Mouse (Mus musculus) adrenal gland, postnatal 14 days (tissue): ENCODE measurements around the gene Kctd5. TPM values are rescaled to one million over a fixed set of nuclear protein-coding genes. Genes with fewer than 3 reads are reported as not detected.
A peak's percentile ranks its signal among the peaks of the same experiment; 100 is the strongest.

Source experiments
- DNase-seq: peaks from one replicate; pipeline ENCODE4 v3.0.0; 2021; ENCODE audit warnings: mixed read lengths
- total RNA-seq: library from RNA; stranded (reverse); gene quantifications from 2 replicates; pipeline ENCODE4 v1.2.3, GENCODE M21; 2021

Gene Kctd5
- total RNA-seq, 1 experiment from 2014 or later, result 19.1 TPM

DNA sequence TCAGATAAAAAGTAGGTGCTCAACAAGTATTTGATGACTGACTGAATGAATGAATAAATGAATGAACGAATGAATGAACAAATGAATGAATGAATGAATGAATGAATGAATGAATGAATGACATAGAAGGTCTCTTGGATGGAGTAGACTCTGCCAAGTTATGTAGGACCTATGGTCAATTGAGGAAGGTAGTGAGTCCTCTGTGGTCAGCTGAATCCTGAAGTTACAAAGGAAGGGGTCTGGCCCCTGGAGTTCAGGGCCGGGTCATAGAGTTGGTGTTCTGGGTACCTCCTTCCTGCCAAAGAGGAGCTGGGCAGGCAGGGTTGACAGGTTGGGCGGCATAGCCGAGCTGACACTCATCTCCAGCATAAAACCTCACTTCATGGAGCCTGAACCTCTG lies 35.4 kb downstream of the Kctd5 start, which contains the start of gene Prss27:
Gene Prss27 (plus strand): TSS at position 301 of the 400 bp plus-strand sequence.
- no peak for DNase-seq

DNA sequence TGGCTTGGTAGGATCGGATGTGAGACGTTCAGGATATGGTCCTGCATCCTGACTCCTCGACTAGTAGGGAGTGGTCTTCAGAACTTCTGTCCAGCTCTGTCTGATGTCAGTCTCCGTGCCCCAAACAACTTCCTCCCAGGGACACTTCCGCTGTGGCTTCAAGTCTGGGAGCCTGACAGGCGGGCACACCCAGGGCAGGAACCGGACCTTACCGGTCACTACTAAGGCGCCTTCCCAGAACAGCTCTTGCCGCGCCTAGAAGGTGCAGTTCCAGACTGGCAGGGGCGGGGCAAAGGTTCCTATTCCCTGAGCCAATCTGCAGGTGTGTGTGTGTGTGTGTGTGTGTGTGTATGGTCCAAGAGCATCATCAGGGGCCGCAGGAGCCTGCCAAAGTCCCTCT lies 35.9 kb downstream of the Kctd5 start:
- DNase-seq, result no peak

DNA sequence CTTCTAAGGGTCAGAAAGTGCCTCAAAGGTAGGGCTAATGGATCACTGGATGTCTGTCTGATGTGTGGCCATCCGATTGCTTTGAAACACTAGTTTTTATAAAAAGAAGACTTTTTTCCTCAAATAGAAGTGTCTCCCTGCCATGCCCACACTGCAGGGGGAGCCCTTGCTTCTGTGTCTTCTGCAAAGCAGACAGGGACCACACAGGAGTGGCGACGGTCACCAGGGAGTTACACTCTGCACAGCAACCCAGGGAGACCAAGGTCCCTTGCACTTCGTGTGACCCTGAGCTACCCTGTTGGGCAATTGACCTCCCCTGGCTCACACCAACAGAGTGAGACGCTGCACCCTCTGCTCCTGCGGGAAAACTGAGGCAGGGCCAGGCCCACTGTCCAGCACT lies 36.3 kb downstream of the Kctd5 start:
- DNase-seq, result peak; percentile 69

DNA sequence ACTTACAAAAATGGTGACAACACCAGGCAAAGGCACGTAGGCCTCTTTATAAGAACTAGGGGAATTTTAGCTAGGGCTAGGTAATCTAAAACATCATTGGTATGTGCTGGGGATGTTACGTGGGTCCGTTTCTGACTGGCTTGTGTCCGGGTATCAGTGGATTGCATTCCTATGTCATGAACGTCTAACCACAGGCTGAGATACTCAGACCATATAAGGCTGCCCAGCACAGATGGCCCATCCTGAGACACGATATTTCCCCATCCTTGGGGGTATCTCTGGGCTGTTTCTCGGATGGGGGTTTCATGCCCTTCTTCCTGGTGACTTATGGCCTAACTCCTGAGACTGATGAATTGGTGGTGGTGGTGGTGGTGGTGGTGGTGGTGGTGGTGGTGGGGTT lies 38.2 kb downstream of the Kctd5 start:
- no peak for DNase-seq

DNA sequence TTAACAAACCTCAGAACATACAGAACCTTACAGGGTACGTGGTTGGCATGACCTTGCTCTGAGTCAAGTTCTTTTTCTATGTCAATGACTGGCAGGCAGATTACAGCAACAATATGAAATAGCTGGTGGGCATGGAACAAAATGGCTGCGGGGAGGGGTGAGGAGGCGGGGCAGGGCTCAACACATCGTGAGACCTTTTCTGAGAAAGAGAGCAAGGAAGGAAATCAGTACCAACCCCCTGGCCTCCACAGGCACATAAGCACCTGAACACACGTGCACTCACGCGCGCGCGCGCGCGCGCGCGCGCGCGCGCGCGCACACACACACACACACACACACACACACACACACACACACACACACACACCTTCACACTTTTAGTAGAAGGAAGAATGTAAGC lies 42.7 kb downstream of the Kctd5 start:
- DNase-seq, result no peak

DNA sequence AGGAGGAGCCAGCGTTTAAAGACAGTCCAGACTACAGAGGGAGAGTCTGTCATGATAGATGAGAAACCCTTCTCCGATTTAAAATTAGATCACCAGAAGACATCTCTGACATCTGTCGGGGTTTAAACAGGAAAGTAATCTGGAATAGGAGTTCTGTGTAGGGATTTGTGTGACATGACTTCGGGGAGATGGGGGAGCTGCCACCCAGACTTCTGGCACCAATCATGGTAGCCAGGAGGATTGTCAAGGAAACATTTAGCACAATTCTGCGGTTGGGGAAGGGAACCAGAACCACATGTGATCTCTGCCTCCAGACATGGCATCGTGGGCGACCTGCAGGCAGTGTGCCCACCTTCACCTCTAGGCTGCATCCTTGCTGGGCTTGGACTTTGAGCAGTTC lies 43.8 kb downstream of the Kctd5 start:
- DNase-seq, result no peak

DNA sequence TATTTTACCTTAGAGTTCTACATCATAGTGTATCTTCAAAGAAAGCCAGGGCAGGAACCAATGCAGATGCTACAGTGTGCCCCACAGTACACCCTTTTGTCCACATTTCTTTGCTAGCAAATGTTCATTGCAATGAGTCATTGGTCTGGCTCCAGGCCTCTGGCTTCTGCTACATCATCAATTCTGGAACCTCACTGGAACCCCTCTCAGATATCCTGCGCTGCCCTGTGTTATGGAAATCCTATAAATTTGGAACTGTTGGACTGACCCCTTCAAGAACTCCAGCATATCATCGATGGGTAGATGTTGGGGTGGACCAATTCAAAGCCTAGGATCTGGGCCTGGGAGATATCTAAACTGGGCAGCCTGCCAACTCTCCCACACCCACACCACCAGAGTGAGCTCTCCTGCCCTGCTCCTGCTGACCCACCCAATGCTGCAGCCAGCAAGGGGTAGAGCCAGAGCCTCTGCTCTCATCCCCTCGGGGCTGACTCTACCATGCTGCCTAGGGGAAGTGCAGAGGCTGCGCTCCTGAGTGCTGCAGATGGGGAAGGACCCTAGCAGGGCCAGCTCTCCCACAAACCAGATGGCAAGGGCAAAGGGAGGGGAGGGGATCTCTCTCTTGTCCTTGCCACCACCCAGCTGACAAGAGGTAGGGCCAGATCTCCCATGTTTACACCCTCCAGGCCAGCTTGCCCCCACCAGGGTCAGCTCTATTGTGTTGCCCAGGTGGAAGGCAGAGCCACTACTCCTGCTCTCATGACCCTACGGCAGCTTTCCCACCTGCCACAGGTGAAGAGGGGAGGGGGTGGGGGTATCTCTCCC lies 51.7 kb downstream of the Kctd5 start:
- no peak for DNase-seq

DNA sequence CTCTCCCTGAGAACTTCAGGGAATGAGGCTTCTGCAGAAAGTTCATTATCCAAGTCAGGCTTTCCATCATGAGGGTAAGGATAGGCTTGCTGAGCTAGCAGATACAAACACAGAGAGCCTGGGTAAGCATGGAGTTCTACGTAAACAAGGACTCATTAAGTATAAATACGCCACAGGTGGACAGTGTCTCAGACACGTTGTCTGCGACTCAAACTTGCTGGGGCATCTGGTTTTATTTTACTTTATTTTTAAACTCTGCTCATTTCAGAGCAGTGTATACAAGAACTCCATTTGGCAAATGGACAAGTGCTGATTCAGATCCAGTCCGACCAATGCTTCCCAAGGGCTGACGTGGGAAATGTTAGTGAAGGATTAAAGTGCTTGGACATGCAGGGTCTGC lies 52.6 kb downstream of the Kctd5 start:
- DNase-seq, result no peak

DNA sequence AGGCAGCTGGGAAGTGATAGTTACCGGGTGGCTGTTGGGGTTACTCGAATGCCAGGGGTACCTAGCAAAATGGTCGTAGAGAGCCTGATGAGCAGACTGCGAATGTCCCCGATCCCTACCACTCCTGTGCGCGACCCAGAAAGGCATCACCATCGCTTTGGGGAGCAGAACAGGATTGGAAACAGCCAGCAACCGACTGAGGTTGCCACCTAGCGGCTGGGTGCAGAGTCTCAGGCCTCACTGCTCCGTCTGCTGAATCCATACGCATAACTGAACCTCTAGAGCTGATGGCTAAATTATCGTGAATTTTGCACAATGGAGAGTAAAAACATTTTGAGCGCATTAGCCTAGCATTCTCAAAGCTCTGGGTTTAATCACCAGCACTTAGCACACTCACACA lies 57.6 kb downstream of the Kctd5 start:
- peak; percentile 52 for DNase-seq

DNA sequence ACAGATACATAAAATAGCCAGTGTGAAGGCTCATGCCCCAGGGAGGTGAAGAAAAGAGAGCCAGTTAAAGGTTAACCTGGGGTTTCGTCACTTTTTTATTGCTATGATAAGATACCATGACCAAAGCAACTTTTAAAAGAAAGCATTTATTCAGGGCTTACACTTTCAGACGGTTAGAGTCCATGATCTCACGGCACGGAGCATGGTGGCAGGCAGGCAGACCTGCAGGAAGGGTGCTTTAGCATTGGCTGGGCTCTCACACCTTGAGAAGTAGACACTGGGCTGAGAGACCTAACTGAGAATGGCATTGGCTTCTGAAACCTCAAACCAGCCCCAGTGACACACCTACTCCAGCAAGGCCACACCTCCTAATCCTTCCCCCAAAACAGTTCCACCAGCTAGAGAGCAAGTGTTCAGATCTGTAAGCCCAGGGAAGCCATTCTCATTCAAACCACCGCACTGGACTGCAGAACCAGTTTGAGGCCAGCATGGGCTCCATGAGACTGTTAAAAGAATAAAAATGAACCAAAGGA lies 58.8 kb downstream of the Kctd5 start:
- DNase-seq, result no peak

DNA sequence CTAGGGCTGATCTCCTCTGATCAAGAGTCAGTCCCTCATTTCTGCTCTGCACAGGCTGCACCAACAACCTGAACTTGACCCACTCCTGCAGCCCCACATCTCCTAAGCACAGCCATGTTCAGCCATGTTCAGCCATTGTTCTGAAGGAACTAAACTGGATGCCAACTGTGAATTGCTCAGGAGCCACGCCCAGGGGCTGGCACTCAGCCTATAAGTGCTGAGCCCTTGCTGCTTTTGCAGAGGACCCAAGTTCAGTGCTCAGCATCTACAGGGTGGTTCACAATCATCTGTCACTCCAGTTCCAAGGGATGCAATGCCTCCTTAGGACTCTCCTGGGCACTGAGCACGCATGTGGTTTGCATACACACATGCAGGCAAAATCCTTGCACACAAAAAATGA lies 60.4 kb downstream of the Kctd5 start:
- DNase-seq, result no peak

DNA sequence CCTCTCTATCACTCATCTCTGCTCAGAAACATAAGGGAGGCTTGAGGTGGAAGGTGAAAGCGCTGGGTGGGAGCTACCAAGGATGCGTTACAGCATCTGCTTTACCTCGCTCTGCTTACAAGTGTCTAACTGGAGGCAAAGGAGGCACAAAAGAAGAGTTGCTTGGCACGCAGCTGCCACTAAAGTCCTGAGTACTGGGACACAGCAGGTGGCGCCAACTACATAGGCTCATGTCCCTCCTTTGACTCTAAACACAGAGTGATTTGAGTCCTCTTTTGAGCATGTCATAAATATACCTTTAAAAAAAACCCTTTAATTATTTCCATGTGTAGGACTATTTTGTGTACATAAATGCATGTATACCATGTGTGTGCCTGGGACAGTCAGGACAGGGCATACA lies 63.7 kb downstream of the Kctd5 start:
- peak; percentile 37 for DNase-seq

DNA sequence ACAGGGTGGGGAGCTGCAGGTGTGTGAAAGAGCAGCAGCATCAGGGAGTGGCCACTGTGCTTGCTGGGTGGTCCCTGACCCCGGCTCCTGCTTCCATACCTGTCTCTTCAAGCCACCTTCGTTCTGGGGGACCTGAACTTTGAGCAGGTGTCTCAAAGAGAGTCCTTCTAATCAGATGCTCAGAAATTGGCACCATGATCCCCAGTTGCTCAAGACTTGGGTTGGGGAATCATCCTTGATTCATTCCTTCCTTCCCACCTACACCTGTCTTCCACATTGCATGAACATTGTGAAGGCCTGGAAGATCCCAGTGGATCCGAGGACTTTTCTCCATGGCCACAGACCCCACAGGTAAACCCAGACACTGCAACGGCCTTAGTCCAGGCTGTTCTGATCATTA lies 65.2 kb downstream of the Kctd5 start:
- DNase-seq, result no peak

DNA sequence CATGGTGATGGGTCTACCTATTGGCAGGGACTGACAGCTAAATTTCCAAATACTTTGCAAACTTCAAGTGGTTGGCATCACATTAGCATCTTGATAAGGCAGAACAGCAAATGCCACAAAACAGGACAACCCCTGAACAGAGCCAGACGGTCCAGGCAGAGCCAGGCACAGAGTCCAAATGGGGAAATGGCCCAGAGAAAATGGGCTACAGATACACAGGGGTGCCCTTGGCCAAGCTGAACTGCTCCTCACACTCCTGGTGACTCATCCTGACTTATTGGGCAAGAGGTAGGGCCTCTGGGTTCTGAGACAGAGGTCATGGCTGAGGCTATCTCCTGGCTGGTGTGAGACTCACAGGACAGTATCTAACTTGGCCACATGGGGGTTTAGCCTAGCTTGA lies 65.9 kb downstream of the Kctd5 start:
- peak; percentile 78 for DNase-seq

DNA sequence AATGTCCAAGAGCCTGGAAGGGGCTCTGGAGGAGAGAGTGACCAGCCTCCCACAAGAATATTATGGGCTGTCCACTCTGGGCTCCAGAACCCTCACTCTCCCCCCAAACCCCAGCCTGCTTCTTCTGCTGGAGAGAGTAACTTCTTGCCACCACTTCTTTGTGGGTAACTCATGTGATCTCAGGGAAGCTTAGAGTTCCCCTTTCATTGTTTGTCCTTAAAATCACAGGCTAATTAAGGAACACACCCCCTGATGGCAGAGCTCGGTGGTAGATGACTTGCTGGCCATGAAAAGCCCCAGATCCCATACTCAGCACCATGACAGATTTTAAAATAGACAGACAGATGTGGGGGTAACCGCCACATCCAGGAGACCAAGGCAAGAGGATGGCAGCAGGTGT lies 66.4 kb downstream of the Kctd5 start:
- DNase-seq, result no peak

DNA sequence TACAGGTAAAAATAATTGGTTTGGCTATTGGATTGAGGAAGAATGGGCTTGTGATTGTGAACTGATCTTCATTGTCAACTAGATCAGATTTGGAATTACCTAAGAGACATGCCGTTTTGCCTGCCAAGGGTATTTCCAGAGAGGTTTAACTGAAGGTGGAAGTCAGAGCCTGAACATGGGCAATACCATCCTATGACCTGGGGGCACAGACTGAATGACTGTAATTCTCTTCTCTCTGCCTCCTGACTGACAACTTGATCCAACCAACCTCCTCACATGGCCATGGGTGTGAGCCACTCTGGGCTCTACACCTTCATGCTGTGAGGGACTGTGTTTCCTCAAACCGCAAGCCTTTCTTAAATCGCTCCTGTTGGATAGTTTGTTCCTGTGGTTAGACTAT lies 68.2 kb downstream of the Kctd5 start:
- no peak for DNase-seq

DNA sequence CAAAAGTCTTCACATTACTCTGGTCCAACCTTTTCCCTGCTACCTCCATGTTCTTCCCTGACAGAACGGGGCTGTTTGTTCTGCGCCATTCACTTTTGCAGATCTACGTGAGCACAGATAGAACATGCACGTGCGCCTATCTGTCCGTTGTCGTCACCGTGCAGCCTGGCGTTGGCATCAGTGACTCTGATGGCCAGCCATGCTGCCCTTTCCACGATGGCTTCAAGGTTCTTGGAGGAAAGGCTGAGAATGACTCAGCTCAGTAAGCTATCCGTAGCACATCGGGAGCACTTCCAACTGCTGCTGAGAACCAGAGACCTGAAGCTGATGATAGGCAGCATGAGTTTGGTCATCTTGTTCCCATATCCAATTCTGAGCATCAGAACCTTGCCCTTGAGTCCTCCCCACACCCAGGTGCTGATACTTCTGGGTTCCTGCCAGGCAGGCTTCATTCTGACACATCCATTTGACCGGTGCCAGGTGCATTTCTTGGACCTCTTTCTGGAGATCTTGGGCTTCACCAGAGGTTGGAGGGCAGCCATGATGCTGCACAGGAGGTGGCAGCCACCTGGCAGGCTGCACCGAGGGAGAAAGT lies 69.1 kb downstream of the Kctd5 start:
- peak; percentile 68 for DNase-seq

DNA sequence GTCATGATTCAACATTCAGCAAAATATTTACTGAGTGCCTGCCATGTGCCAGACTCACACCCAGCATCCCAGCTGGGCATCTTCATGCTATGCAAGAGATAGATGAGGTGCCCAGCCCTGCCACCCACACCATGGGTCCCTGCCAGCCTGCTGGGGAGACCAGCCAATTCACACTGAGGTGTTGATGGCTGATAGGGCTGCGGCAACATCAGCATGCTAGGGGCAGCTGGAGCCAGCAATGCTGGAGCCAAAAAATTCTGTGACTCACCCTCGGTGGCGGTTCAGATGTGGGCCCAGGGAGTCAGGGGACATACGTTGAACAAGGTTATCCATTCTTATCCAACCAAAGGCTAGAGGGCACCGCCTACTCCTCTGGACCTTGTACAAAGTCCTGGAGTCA lies 72.9 kb downstream of the Kctd5 start:
- DNase-seq, result peak; percentile 75

DNA sequence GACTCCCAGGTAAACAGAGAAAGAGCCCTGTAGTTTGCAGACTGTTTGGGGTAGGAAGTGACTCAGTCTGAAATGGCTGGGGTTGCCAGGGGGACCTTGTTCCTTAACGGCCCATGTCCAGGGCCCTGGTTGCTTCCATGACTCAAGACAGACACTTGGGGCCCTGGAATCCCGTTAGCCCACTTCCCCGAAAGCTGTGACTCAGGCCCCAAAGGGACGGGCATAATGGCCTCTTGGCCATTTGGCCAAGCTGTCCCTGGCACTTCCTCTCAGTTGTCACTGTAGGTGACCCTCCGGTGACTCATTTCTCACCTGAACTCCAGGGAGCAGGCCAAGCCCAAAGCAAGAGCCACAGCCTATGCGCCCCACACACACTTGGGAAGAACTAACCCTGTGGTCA lies 74.9 kb downstream of the Kctd5 start:
- no peak for DNase-seq

DNA sequence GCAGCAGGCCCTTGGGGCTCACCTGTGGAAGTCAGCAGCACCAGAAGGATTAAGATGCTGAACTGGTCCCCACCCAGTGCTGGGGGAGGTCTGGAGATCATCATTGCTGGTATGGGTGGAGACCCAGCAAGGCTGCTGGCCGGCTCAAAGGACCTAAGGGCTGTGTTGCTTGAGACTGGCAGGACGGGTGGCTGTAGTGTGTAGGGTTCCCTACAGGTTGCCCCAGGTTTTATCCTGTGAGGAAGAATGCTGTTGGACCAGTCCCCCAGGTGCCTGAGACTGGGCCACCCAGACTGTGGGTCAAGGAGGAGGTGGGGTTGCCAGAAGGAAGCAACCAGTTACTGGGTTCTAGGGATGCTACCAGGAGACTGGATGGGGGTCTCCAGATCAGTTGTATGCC lies 75.4 kb downstream of the Kctd5 start, which contains the start of gene Prss22:
Gene Prss22 (minus strand): TSS at position 200 of the 400 bp plus-strand sequence.
- no peak for DNase-seq
